Mouse (Mus musculus) liver, postnatal 0 days (tissue): ENCODE data around the gene Trit1. TPM values are rescaled to one million over a fixed set of nuclear protein-coding genes. Genes with fewer than 3 reads are reported as not detected.
"Not testable (repeated sequence)": the region's sequence is repeated elsewhere in the genome, so short reads cannot be mapped to it uniquely, and the experiment has no call there.

Source experiments
- ATAC-seq: fragments of 200-750 bp; cut with Nextera tagmentation; 2 replicates; pipeline ENCODE4 v1.8.0; 2017; ENCODE audit warnings: mild to moderate bottlenecking, moderate library complexity
- DNase-seq: peaks from one replicate; pipeline ENCODE4 v3.0.0-alpha.2; 2016
- H3K27ac ChIP-seq: fragments of 300-500 bp; sonication (generic); 2 replicates; pipeline ENCODE4 v1.5.1; 2014; ENCODE audit warnings: antibody characterized with exemption, moderate library complexity, mild to moderate bottlenecking, low read depth
- H3K27me3 ChIP-seq: fragments of 300-500 bp; sonication (generic); 2 replicates; pipeline ENCODE4 v1.6.1; 2014; ENCODE audit warnings: low read length, control low read depth, mixed read lengths; ENCODE audit not compliant: insufficient read depth
- H3K36me3 ChIP-seq: fragments of 300-500 bp; sonication (generic); replicated peaks from 2 replicates; pipeline ENCODE4 v1.6.1; 2014; ENCODE audit warnings: mild to moderate bottlenecking, control low read depth, low read length, moderate library complexity, mixed read lengths; ENCODE audit not compliant: insufficient read depth
- H3K4me1 ChIP-seq: fragments of 300-500 bp; sonication (generic); 2 replicates; pipeline ENCODE4 v1.6.1; 2014; ENCODE audit warnings: antibody characterized with exemption, mild to moderate bottlenecking, control low read depth; ENCODE audit not compliant: insufficient read depth
- H3K4me2 ChIP-seq: fragments of 300-500 bp; sonication (generic); 2 replicates; pipeline ENCODE4 v1.6.1; 2014; ENCODE audit warnings: low read depth, mild to moderate bottlenecking, low read length, moderate library complexity, mixed read lengths
- H3K4me3 ChIP-seq: fragments of 300-500 bp; sonication (generic); 2 replicates; pipeline ENCODE4 v1.5.1; 2014; ENCODE audit warnings: low read depth, low read length
- H3K9ac ChIP-seq: fragments of 300-500 bp; sonication (generic); replicated peaks from 2 replicates; pipeline ENCODE4 v1.6.1; 2014; ENCODE audit warnings: mild to moderate bottlenecking, moderate library complexity
- H3K9me3 ChIP-seq: fragments of 300-500 bp; sonication (generic); 2 replicates; pipeline ENCODE4 v1.6.1; 2016; ENCODE audit warnings: mild to moderate bottlenecking, control low read depth, low read length, mixed read lengths
- CTCF ChIP-seq: sonication (generic); IDR thresholded peaks from 2 replicates; pipeline ENCODE4 v1.5.1; 2016; ENCODE audit warnings: antibody characterized with exemption, low read depth
- EP300 ChIP-seq: IDR thresholded peaks from 2 replicates; pipeline ENCODE4 v1.6.1; 2016; ENCODE audit warnings: antibody characterized with exemption, low read depth, mild to moderate bottlenecking
- WGBS: fragments of 180-500 bp; shearing (Covaris S2); extraction: QIAGEN DNeasy Blood & Tissue Kit; methylation state at CpG from one replicate; pipeline ENCODE4 v1.1.7; 2014; ENCODE audit not compliant: insufficient replicate concordance; 5-methylcytosine and 5-hydroxymethylcytosine counted together
- polyA plus RNA-seq: library from polyadenylated mRNA; unstranded; fragments of >200 nt; fragmentation: Nextera tagmentation; extraction: Ambion mirVana; gene quantifications from 2 replicates; pipeline ENCODE4 v1.2.1, GENCODE M21; 2015

Trit1 gene
- polyA plus RNA-seq, 1 experiment from 2014 or later: 7.5 TPM

DNA sequence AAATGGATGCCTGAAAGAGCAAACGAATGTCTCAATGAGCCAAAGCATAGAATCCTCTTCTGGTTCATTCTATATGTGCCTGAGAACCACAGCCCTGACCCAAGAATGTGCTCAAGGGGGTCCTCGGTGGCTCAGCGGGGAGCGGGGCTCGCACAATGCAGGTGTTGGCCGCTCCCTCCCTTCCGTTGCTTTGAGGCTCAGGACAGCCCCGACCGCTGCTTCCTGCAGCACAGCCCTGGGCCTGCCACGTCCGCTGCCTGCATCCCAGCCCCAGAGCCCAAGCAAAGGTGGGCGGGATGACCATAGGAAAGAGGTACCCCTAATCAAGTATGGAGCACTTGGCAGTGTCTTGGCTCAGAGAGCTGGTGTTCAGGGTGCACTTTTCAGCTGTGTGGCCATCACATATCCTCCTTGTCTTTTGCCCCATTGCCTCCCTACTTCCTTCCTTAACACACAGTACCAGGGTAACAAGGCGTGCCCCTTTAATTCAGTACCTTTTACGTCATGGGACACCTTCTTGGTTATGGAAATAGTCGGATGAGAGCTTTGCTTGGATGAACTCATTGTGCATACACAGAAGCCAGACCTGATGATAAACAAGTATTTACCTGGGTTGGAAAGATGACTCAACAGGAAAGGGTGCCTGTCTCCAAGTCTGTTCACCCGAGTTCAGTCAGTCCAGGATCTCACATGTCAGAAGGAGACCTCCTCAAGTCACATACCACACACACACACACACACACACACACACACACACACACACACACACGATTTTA is 32.7 kb upstream of the Trit1 start:
- ATAC-seq: 0 out of 2 replicates have a peak, but pooled peaks have one; percentile 23
- Histone ChIP-seq H3K36me3 (no peaks in the 10 kb centered on the region), H3K9me3 (no peaks in the 10 kb centered on the region), H3K9ac (no peak overlapping the region), H3K4me2 (peak overlapping the region; percentile 40), H3K4me1 (no peaks in the 10 kb centered on the region), H3K27ac (no peak overlapping the region), H3K27me3 (peaks cover 17% of the 10 kb centered on the region), H3K4me3 (0 out of 2 replicates have a peak overlapping the region, but pooled peaks have one; percentile 10)
- 18% methylated on average over 17 of the region's 17 CpGs for WGBS
- no peak for TF ChIP-seq EP300
- TF ChIP-seq CTCF: no peak
- DNase-seq: no peak

DNA sequence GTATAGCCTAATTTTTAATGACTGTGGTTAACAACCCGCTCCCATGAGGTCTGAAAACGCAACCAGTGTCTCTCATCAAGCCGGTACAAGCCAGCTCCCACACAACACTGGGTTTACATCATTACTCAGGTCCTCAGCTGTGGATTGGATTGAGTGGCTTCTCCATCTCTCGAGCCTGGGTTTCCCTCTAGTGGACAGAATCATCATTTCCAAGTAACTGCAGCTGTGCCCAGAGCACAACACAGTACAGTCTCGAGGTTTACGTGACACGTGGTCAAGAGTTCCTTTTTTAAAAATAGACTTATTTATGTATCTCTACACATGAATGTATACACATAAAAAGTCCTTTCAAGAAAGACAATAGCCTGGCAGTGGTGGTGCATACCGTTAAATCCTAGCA is 31.3 kb upstream of the Trit1 start:
- Histone ChIP-seq H3K4me1 (no peaks in the 10 kb centered on the region), H3K36me3 (no peaks in the 10 kb centered on the region), H3K9me3 (no peaks in the 10 kb centered on the region), H3K4me2 (no peak overlapping the region), H3K4me3 (no peak overlapping the region), H3K27ac (no peak overlapping the region), H3K27me3 (peaks cover 17% of the 10 kb centered on the region), H3K9ac (no peak overlapping the region)
- no peak for TF ChIP-seq EP300
- peak; percentile 90 for TF ChIP-seq CTCF
- 23% methylated on average over 8 of the region's 8 CpGs for WGBS
- DNase-seq (peak; percentile 44), ATAC-seq (peak; percentile 86)

DNA sequence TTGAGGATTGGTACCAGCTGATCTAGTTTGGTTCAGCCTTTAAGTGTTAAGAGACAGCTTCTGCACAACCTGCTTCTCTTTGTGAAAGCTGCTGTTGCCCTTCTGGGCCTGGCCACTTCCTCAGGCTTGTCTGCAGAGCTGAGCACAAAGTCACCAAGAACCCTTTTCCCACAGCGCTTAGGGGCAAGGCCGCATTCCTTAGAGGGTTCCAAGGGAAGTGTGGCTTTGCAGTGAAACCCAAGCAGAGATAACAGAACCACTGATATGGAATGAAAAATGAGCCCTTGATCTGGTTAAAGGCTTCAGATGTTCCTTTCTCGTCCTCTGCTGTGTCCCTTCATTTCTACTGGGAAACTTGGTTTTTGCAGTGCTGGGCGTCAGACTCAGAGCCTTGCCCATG is 29.0 kb upstream of the Trit1 start:
- no peak overlapping the region for H3K4me3 ChIP-seq
- no peak overlapping the region for H3K27ac ChIP-seq
- no peaks in the 10 kb centered on the region for H3K4me1 ChIP-seq
- no peak for DNase-seq
- H3K27me3 ChIP-seq: peaks cover 13% of the 10 kb centered on the region
- ATAC-seq: no peak
- H3K4me2 ChIP-seq: no peak overlapping the region
- H3K9me3 ChIP-seq: no peaks in the 10 kb centered on the region
- WGBS: 53% methylated on average over 4 of the region's 4 CpGs
- no peaks in the 10 kb centered on the region for H3K36me3 ChIP-seq
- H3K9ac ChIP-seq: no peak overlapping the region
- TF ChIP-seq CTCF (no peak), EP300 (no peak)

- WGBS: 48% methylated on average over 3 of the region's 3 CpGs
- H3K4me2 ChIP-seq, DNase-seq, H3K4me3 ChIP-seq, H3K9ac ChIP-seq, H3K9me3 ChIP-seq, H3K4me1 ChIP-seq, H3K27ac ChIP-seq, H3K36me3 ChIP-seq, ATAC-seq: not testable (repeated sequence)
- peaks cover 13% of the 10 kb centered on the region for H3K27me3 ChIP-seq
- peak; percentile 52 for TF ChIP-seq CTCF
Measured at GRCm38 (mm10) chr4:122988004-122988403, 28.4 kb upstream of the Trit1 start.

GRCm38 (mm10) chr4:122991177-122991576 is 25.2 kb upstream of the Trit1 start:
- Histone ChIP-seq H3K27ac (no peak overlapping the region), H3K4me1 (no peaks in the 10 kb centered on the region; the same call in 1 of the 2 replicates), H3K4me2 (no peak overlapping the region), H3K4me3 (no peak overlapping the region), H3K36me3 (no peaks in the 10 kb centered on the region), H3K9me3 (no peaks in the 10 kb centered on the region), H3K9ac (no peak overlapping the region), H3K27me3 (peaks cover 14% of the 10 kb centered on the region)
- no peak for DNase-seq
- no peak for ATAC-seq
- TF ChIP-seq CTCF: no peak
- no peak for TF ChIP-seq EP300
- 39% methylated on average over 1 of the region's 1 CpGs for WGBS

GRCm38 (mm10) chr4:122992276-122992675 is 24.1 kb upstream of the Trit1 start:
- ATAC-seq: no peak
- no peak overlapping the region for H3K4me3 ChIP-seq
- no peak overlapping the region for H3K9ac ChIP-seq
- no peak overlapping the region for H3K27ac ChIP-seq
- WGBS: 67% methylated on average over 3 of the region's 3 CpGs
- H3K4me2 ChIP-seq: no peak overlapping the region
- no peaks in the 10 kb centered on the region for H3K9me3 ChIP-seq
- no peak for DNase-seq
- H3K4me1 ChIP-seq: peaks cover 4% of the 10 kb centered on the region; the same call in 1 of the 2 replicates
- H3K36me3 ChIP-seq: no peaks in the 10 kb centered on the region
- TF ChIP-seq CTCF (no peak), EP300 (no peak)
- H3K27me3 ChIP-seq: peaks cover 23% of the 10 kb centered on the region
